Mouse (Mus musculus) heart, postnatal 14 days (tissue): Measurements from ENCODE around the gene Oit1. TPM values are rescaled to one million over a fixed set of nuclear protein-coding genes. Genes with fewer than 3 reads are reported as not detected.

ENCODE experiments used
- DNase-seq, 2 experiments: peaks; one replicate each; pipeline ENCODE4 v3.0.0; 2021 to 2022
- intact Hi-C: fragments of 180-260 bp; cut with DNase I; formaldehyde crosslinking; loops from one replicate; pipeline ENCODE4 v1.15.1; 2025
- total RNA-seq, 2 experiments: library from RNA; stranded (reverse); gene quantifications; 2 replicates each; pipeline ENCODE4 v1.2.3; 2021

Gene Oit1
- total RNA-seq, 2 experiments from 2014 or later = not detected

GRCm38 (mm10) chr14:8342509-8343106 lies 35.9 kb downstream of the Oit1 start:
- peak; percentile 61 to 75 for DNase-seq
- intact Hi-C loops = loop anchor here (10.0 kb wide), 2 partner anchors 168 to 378 kb away; partner anchors contain the start of gene Pdhb

GRCm38 (mm10) chr14:8340226-8340625 lies 38.3 kb downstream of the Oit1 start:
- intact Hi-C loops = loop anchor here (10.0 kb wide), 2 partner anchors 165 to 375 kb away; partner anchors contain the start of gene Pdhb
- DNase-seq = no peak

GRCm38 (mm10) chr14:8335947-8336346 lies 42.6 kb downstream of the Oit1 start:
- DNase-seq = no peak
- intact Hi-C loops = no loop called here

GRCm38 (mm10) chr14:8334511-8334910 lies 44.0 kb downstream of the Oit1 start:
- intact Hi-C loops = no loop called here

GRCm38 (mm10) chr14:8332314-8333252 lies 46.0 kb downstream of the Oit1 start:
- DNase-seq = no peak

More at GRCm38 (mm10) chr14:8334511-8334910, 44.0 kb downstream of the Oit1 start:
- peak; percentile 23 to 57 for DNase-seq

GRCm38 (mm10) chr14:8331307-8331905 lies 47.1 kb downstream of the Oit1 start:
- peak; percentile 36 to 53 for DNase-seq

More at GRCm38 (mm10) chr14:8332314-8333252, 46.0 kb downstream of the Oit1 start:
- intact Hi-C loops = no loop called here

GRCm38 (mm10) chr14:8330390-8330789 lies 48.2 kb downstream of the Oit1 start:
- intact Hi-C loops = no loop called here
- DNase-seq = no peak

More at GRCm38 (mm10) chr14:8331307-8331905, 47.1 kb downstream of the Oit1 start:
- intact Hi-C loops = no loop called here

GRCm38 (mm10) chr14:8329552-8329951 lies 49.0 kb downstream of the Oit1 start:
- intact Hi-C loops = no loop called here
- no peak for DNase-seq

- peak; percentile 16 to 26 for DNase-seq
- intact Hi-C loops = no loop called here
Measured at GRCm38 (mm10) chr14:8327371-8327770, 51.2 kb downstream of the Oit1 start.

GRCm38 (mm10) chr14:8326961-8327360 lies 51.6 kb downstream of the Oit1 start:
- DNase-seq = peak in 1 of 2 experiments; percentile 30
- intact Hi-C loops = no loop called here

- intact Hi-C loops = no loop called here
- no peak for DNase-seq
Measured at GRCm38 (mm10) chr14:8325746-8326145, 52.8 kb downstream of the Oit1 start.

- no peak for DNase-seq
- intact Hi-C loops = no loop called here
Measured at GRCm38 (mm10) chr14:8320528-8320927, 58.0 kb downstream of the Oit1 start.

GRCm38 (mm10) chr14:8317194-8318097 lies 61.1 kb downstream of the Oit1 start, which contains the start of gene Fam107a:
TSS of gene Fam107a (minus strand) at chr14:8318023.
- intact Hi-C loops = no loop called here
- DNase-seq = no peak

- no peak for DNase-seq
- intact Hi-C loops = no loop called here
Measured at GRCm38 (mm10) chr14:8316366-8317193, 62.0 kb downstream of the Oit1 start.

- DNase-seq = no peak
- intact Hi-C loops = no loop called here
Measured at GRCm38 (mm10) chr14:8315169-8315568, 63.4 kb downstream of the Oit1 start.

GRCm38 (mm10) chr14:8314536-8314935 lies 64.0 kb downstream of the Oit1 start:
- peak; percentile 39 to 43 for DNase-seq
- intact Hi-C loops = no loop called here

- DNase-seq = no peak
- intact Hi-C loops = no loop called here
Measured at GRCm38 (mm10) chr14:8313877-8314276, 64.7 kb downstream of the Oit1 start.

- DNase-seq = peak; percentile 26 to 53
- intact Hi-C loops = no loop called here
Measured at GRCm38 (mm10) chr14:8309621-8310141, 68.9 kb downstream of the Oit1 start.

GRCm38 (mm10) chr14:8308650-8309049 lies 69.9 kb downstream of the Oit1 start:
- DNase-seq = no peak
- intact Hi-C loops = no loop called here
